Mouse (Mus musculus): ENCODE results near the gene Gm38392. TPM values are rescaled to one million over a fixed set of nuclear protein-coding genes. Genes with fewer than 3 reads are reported as not detected.

The Gm38392 gene
- polyA plus RNA-seq, 1 experiment from 2014 or later: 0.35 TPM

DNA sequence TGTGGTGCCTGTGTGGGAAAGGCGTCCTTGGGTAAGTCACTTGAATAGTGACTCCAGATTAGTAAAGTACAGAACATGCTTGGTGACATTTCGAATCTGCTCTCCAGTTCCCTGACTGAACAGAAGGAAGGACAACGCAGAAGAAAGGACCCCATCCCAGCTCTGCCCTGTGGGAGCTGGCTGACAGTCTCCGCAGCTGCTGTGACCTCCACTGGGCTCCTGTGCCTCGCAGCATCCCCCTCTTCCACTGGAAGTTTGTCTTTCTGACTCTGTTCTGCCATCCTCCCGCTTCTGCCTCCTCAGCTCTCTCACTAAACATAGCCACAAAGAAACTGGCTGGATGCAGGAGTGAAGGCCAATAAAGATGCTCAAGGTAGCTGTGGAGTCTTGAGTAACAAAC is 84.0 kb downstream of the Gm38392 start:
- no peak for ATAC-seq (ENCODE audit: borderline replicate concordance, extremely low read depth, low FRiP score, low TSS enrichment)
- Histone ChIP-seq H3K4me1 (peaks cover 9% of the 10 kb centered on the region), H3K9ac (no peak overlapping the region), H3K27ac (no peak overlapping the region), H3K36me3 (no peaks in the 10 kb centered on the region), H3K9me3 (no peaks in the 10 kb centered on the region), H3K4me3 (no peak overlapping the region), H3K4me2 (no peak overlapping the region), H3K27me3 (peaks cover 100% of the 10 kb centered on the region)
- 2% methylated on average over 6 of the region's 6 CpGs for WGBS

DNA sequence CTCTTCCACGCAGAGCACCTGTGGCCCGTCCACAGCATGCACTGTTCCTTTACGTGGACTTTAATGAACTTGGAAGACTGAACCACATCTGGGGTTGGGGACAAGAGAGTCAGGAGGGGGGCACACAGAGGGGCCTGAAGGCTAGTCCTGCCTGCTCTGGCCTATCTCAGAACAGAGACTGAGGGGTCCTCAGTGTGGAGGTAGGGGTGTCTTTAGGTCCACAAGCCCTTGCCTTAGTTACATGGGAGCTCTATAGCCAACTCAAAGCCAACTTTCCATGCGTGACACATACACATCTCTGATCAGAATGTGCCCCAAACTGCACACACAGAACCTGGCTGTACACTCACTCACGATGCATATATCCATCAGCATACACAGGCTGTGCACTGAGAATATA is 85.4 kb downstream of the Gm38392 start:
- H3K4me1 ChIP-seq: peaks cover 9% of the 10 kb centered on the region
- H3K27me3 ChIP-seq: peaks cover 100% of the 10 kb centered on the region
- no peak overlapping the region for H3K4me2 ChIP-seq
- H3K9ac ChIP-seq: no peak overlapping the region
- WGBS: 17% methylated on average over 5 of the region's 5 CpGs
- H3K36me3 ChIP-seq: no peaks in the 10 kb centered on the region
- H3K27ac ChIP-seq: no peak overlapping the region
- no peaks in the 10 kb centered on the region for H3K9me3 ChIP-seq
- ATAC-seq (ENCODE audit: borderline replicate concordance, extremely low read depth, low FRiP score, low TSS enrichment): no peak
- H3K4me3 ChIP-seq: no peak overlapping the region

DNA sequence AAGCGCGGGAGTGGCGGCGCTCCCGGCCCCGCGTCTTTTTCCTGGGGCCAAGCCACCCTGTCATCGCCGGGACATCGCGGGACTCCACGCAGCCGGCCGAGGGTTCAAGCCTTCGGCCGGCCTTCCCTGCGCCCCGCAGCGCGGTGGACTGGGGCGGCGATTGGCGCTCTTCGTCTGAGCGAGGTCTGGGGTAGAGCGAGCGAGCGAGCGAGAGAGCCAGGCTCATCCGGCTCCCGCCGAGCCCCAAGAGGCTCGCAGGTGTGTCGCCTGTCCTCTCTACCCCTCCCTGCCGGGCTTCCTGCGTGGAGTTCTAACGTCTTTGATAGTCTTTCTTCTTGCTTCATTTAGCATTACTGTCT is 86.1 kb downstream of the Gm38392 start:
- no peak overlapping the region for H3K9ac ChIP-seq
- WGBS: under 1% methylated on average over 34 of the region's 37 CpGs

DNA sequence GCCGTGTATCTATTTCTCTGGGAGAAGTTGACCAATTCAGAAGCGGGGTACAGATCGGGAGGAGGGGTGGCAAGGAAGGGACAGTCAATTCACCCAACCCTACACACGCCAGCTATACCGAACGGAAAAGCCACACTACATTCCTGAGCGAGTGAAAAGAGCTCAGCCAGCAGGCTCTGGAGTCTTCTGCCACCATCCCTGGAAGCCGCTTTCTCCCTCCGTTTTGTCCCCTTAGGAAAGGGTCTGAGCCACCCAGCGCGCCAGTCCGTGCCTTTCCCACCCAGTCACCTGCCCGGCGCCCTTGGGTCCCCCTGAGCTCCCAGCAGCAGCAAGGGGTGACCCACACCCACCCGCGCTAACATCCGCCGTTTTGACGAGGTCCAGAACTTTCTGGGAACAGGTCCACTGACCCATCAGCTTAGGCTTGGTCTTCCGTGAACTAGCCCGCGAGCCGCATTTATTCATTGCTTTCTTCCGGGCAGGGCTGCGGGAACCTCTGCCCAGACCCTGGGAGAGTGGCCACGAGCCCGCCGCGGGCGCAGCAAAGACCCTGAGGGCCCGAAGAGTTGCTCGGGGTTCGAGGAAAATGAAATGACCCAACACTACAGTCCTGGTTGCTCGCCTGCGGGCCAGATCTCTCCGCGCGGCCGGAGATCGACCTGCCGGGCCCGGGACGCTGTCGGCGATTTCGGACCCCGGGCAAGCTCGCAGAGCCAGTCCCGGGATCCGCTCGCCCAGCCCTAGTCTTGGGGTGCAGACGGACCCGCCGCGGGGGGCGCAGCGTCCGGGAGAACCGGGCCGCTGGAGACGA is 86.6 kb downstream of the Gm38392 start:
- peak overlapping the region; percentile 45 for H3K4me2 ChIP-seq
- H3K27me3 ChIP-seq: peaks cover 97% of the 10 kb centered on the region
- H3K4me1 ChIP-seq: peaks cover 9% of the 10 kb centered on the region
- under 1% methylated on average over 61 of the region's 61 CpGs for WGBS
- no peak overlapping the region for H3K27ac ChIP-seq
- H3K9ac ChIP-seq: no peak overlapping the region
- peak overlapping the region; percentile 22 for H3K4me3 ChIP-seq
- H3K9me3 ChIP-seq: no peaks in the 10 kb centered on the region
- ATAC-seq (ENCODE audit: borderline replicate concordance, extremely low read depth, low FRiP score, low TSS enrichment): no peak
- no peaks in the 10 kb centered on the region for H3K36me3 ChIP-seq

More for the DNA sequence above, 86.1 kb downstream of the Gm38392 start:
- H3K9me3 ChIP-seq: no peaks in the 10 kb centered on the region
- peaks cover 9% of the 10 kb centered on the region for H3K4me1 ChIP-seq
- no peaks in the 10 kb centered on the region for H3K36me3 ChIP-seq
- ATAC-seq (ENCODE audit: borderline replicate concordance, extremely low read depth, low FRiP score, low TSS enrichment): no peak
- no peak overlapping the region for H3K27ac ChIP-seq
- H3K27me3 ChIP-seq: peaks cover 97% of the 10 kb centered on the region
- H3K4me2 ChIP-seq: peak overlapping the region; percentile 45
- H3K4me3 ChIP-seq: peak overlapping the region; percentile 22

DNA sequence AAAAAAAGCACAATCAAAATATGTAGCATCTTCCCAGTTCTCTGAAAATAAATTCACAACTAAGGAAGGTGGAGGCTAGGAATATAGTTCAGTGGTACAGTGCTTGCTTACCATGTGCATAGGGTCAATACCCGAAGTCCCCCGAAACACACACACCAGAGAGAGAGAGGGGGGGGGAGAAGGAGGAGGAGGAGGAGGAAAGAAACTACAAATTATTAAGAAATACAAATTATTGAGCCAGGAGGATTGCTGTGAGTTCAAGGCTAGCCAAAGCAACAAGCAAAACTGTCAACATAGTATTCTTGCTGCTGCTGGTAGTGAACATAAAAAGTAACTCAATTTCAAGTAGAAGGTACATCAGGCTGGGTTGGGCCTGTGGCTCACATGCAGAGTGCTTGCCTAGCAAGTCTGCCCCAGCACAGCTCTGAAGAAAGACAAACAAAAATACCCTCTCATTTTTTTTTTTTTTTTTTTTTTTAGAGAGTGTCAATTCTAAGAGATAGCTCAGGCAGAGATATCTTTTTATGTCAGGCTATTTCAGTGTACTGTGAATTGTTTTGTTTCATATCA is 87.4 kb downstream of the Gm38392 start:
- peaks cover 94% of the 10 kb centered on the region for H3K27me3 ChIP-seq
- 47% methylated on average over 2 of the region's 2 CpGs for WGBS
- no peak overlapping the region for H3K27ac ChIP-seq
- no peak overlapping the region for H3K9ac ChIP-seq
- H3K36me3 ChIP-seq: no peaks in the 10 kb centered on the region
- H3K4me1 ChIP-seq: peaks cover 9% of the 10 kb centered on the region
- H3K4me2 ChIP-seq: no peak overlapping the region
- no peaks in the 10 kb centered on the region for H3K9me3 ChIP-seq
- H3K4me3 ChIP-seq: no peak overlapping the region
- no peak for ATAC-seq (ENCODE audit: borderline replicate concordance, extremely low read depth, low FRiP score, low TSS enrichment)

DNA sequence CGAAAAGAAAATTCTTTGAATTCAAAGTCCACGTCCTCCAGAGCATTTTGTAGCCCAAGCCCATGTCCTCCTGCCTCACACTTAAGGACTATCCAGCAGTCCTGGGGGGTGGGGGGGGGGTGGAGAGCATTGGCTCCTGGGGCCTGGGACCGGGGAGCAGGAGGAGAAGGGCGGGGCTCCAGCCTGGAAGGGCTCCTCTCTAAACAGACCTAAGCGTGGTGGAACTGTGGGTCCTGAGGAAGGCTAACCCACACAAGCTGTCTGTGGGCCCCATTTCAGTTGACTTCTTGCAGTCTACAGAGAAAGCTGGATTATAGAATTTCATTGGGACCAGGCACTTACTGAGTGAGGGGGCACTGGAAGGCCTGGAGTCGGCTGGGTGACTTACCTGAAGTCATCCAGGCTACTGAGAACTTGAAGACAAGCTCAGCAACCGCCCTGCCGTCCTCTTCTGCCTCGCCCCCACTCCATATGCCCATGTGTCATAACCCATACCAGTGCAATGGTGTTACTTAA is 88.4 kb downstream of the Gm38392 start:
- Histone ChIP-seq H3K4me2 (no peak overlapping the region), H3K27ac (no peak overlapping the region), H3K4me3 (no peak overlapping the region), H3K36me3 (no peaks in the 10 kb centered on the region), H3K9ac (no peak overlapping the region), H3K9me3 (no peaks in the 10 kb centered on the region), H3K27me3 (peaks cover 93% of the 10 kb centered on the region), H3K4me1 (peaks cover 9% of the 10 kb centered on the region)
- WGBS: 3% methylated on average over 9 of the region's 9 CpGs
- ATAC-seq (ENCODE audit: borderline replicate concordance, extremely low read depth, low FRiP score, low TSS enrichment): no peak

DNA sequence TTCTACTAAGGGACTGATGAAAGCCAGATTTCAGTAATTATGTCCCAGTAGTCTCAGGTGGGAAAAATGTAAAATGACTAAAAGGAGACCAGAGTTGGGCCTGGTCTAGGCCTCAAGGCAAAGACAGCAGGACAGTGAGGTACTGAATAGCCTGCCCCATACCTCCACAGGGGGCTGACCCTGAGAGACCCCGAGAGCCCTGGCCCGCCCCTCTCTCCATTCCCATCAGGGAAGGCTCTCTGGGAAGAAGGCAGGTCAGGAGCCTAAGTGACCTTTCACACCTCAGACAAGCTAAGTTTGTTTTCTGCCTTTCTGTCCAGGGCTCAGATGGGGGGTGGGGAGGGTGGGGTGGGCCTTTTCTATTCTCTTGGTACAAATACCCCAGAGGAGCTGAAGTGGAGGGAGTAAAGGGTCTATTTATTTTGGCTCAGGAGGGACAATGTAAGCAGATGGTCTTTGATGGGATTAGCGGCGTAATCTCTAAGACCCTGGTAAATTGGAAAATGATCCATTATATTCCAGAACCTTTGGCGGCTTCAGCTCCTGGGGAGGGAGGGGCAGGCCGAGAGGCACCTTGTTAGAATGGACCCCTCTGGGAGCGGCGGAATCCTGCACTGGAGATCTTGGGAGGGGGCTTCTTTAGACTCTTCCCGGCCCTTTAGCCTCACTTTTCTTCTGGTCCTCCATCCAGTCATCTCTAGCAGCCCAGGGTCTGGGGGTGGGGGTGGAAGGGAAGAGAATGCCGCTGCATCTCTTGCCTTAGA is 89.1 kb downstream of the Gm38392 start:
- Histone ChIP-seq H3K9me3 (no peaks in the 10 kb centered on the region), H3K4me2 (no peak overlapping the region), H3K4me3 (no peak overlapping the region), H3K9ac (no peak overlapping the region), H3K27me3 (peaks cover 93% of the 10 kb centered on the region), H3K4me1 (peaks cover 9% of the 10 kb centered on the region), H3K27ac (no peak overlapping the region), H3K36me3 (no peaks in the 10 kb centered on the region)
- WGBS: 10% methylated on average over 10 of the region's 10 CpGs
- ATAC-seq (ENCODE audit: borderline replicate concordance, extremely low read depth, low FRiP score, low TSS enrichment): no peak

Small RNA genes within 50 kb of the gene (microRNA-seq; reads per million reads assigned to microRNA genes)
- gene Gm25641 (not detected), gene Mir3093 (not detected), gene Mir9-1 (not detected)

Other genes with a start within 250 kb of the Gm38392 start
- 30.6 and 31.6 TPM in 2 replicates for gene Gpatch4, start 244.1 kb downstream of the Gm38392 start, polyA plus RNA-seq (2015; fragmentation: Nextera tagmentation; extraction: Ambion mirVana)
- 199 and 215 TPM in 2 replicates for gene Naxe, start 228.7 kb downstream of the Gm38392 start, polyA plus RNA-seq (2015; fragmentation: Nextera tagmentation; extraction: Ambion mirVana)
- not detected in 2 replicates for gene Ttc24, start 208.9 kb downstream of the Gm38392 start, polyA plus RNA-seq (2015; fragmentation: Nextera tagmentation; extraction: Ambion mirVana)
- 25.2 and 26.6 TPM in 2 replicates for gene Iqgap3, start 205.2 kb downstream of the Gm38392 start, polyA plus RNA-seq (2015; fragmentation: Nextera tagmentation; extraction: Ambion mirVana)
- 16.7 and 20.4 TPM in 2 replicates for gene Mef2d, start 144.8 kb downstream of the Gm38392 start, polyA plus RNA-seq (2015; fragmentation: Nextera tagmentation; extraction: Ambion mirVana)
- gene Rhbg, start 32.5 kb downstream of the Gm38392 start, polyA plus RNA-seq (2015; fragmentation: Nextera tagmentation; extraction: Ambion mirVana): 0.34 and 0.42 TPM in 2 replicates
- 10.0 and 12.2 TPM in 2 replicates for gene Tsacc, start 9.8 kb upstream of the Gm38392 start, polyA plus RNA-seq (2015; fragmentation: Nextera tagmentation; extraction: Ambion mirVana)
- 525 and 549 TPM in 2 replicates for gene Cct3, start 9.9 kb upstream of the Gm38392 start, polyA plus RNA-seq (2015; fragmentation: Nextera tagmentation; extraction: Ambion mirVana)
- gene Glmp, start 37.8 kb upstream of the Gm38392 start, polyA plus RNA-seq (2015; fragmentation: Nextera tagmentation; extraction: Ambion mirVana): 192 and 203 TPM in 2 replicates
- 7.5 and 9.5 TPM in 2 replicates for gene Tmem79, start 48.9 kb upstream of the Gm38392 start, polyA plus RNA-seq (2015; fragmentation: Nextera tagmentation; extraction: Ambion mirVana)
- gene Smg5, start 49.0 kb upstream of the Gm38392 start, polyA plus RNA-seq (2015; fragmentation: Nextera tagmentation; extraction: Ambion mirVana): 49.4 and 53.1 TPM in 2 replicates
- 9.5 and 10.1 TPM in 2 replicates for gene Paqr6, start 77.4 kb upstream of the Gm38392 start, polyA plus RNA-seq (2015; fragmentation: Nextera tagmentation; extraction: Ambion mirVana)
- gene Bglap3, start 85.5 kb upstream of the Gm38392 start, polyA plus RNA-seq (2015; fragmentation: Nextera tagmentation; extraction: Ambion mirVana): not detected in 2 replicates
- gene Bglap2, start 91.5 kb upstream of the Gm38392 start, polyA plus RNA-seq (2015; fragmentation: Nextera tagmentation; extraction: Ambion mirVana): not detected in 2 replicates
- gene Bglap, start 97.3 kb upstream of the Gm38392 start, polyA plus RNA-seq (2015; fragmentation: Nextera tagmentation; extraction: Ambion mirVana): 0.53 TPM in 1 of 2 replicates, not detected in the other
- gene Pmf1, start 123.1 kb upstream of the Gm38392 start, polyA plus RNA-seq (2015; fragmentation: Nextera tagmentation; extraction: Ambion mirVana): 158 and 164 TPM in 2 replicates
- 13.9 and 14.8 TPM in 2 replicates for gene Slc25a44, start 137.9 kb upstream of the Gm38392 start, polyA plus RNA-seq (2015; fragmentation: Nextera tagmentation; extraction: Ambion mirVana)
- 4.5 and 5.3 TPM in 2 replicates for gene Sema4a, start 174.0 kb upstream of the Gm38392 start, polyA plus RNA-seq (2015; fragmentation: Nextera tagmentation; extraction: Ambion mirVana)
- 111 and 121 TPM in 2 replicates for gene Lmna, start 222.7 kb upstream of the Gm38392 start, polyA plus RNA-seq (2015; fragmentation: Nextera tagmentation; extraction: Ambion mirVana)
- gene Mex3a, start 245.2 kb upstream of the Gm38392 start, polyA plus RNA-seq (2015; fragmentation: Nextera tagmentation; extraction: Ambion mirVana): 15.8 and 16.8 TPM in 2 replicates